Mouse (Mus musculus) lung, embryonic 15.5 days (tissue): ENCODE measurements around the gene Lrif1. TPM values are rescaled to one million over a fixed set of nuclear protein-coding genes. Genes with fewer than 3 reads are reported as not detected.
"Not testable (repeated sequence)": the region's sequence is repeated elsewhere in the genome, so short reads cannot be mapped to it uniquely, and the experiment has no call there.

Experiments used
- ATAC-seq: fragments of 200-750 bp; cut with Nextera tagmentation; 2 replicates; pipeline ENCODE4 v1.8.0; 2017; ENCODE audit warnings: moderate number of reproducible peaks, borderline replicate concordance; ENCODE audit not compliant: low FRiP score, low TSS enrichment; ENCODE audit errors: extremely low read depth
- H3K27ac ChIP-seq: fragments of 300-500 bp; sonication (generic); 2 replicates; pipeline ENCODE4 v1.5.1; 2015; ENCODE audit warnings: moderate library complexity, mild to moderate bottlenecking, inconsistent platforms
- H3K27me3 ChIP-seq: fragments of 300-500 bp; sonication (generic); 2 replicates; pipeline ENCODE4 v1.6.1; 2015; ENCODE audit warnings: inconsistent platforms
- H3K36me3 ChIP-seq: fragments of 300-500 bp; sonication (generic); 2 replicates; pipeline ENCODE4 v1.6.1; 2015; ENCODE audit warnings: inconsistent platforms
- H3K4me1 ChIP-seq: fragments of 300-500 bp; sonication (generic); 2 replicates; pipeline ENCODE4 v1.6.1; 2015; ENCODE audit warnings: inconsistent platforms
- H3K4me2 ChIP-seq: fragments of 300-500 bp; sonication (generic); 2 replicates; pipeline ENCODE4 v1.6.1; 2015; ENCODE audit warnings: inconsistent platforms, mild to moderate bottlenecking, moderate library complexity
- H3K4me3 ChIP-seq: fragments of 300-500 bp; sonication (generic); 2 replicates; pipeline ENCODE4 v1.5.1; 2015; ENCODE audit warnings: mild to moderate bottlenecking, inconsistent platforms
- H3K9ac ChIP-seq: fragments of 300-500 bp; sonication (generic); 2 replicates; pipeline ENCODE4 v1.6.1; 2015; ENCODE audit warnings: inconsistent platforms
- H3K9me3 ChIP-seq: fragments of 300-500 bp; sonication (generic); 2 replicates; pipeline ENCODE4 v1.6.1; 2016; ENCODE audit warnings: inconsistent platforms
- WGBS: fragments of 180-500 bp; shearing (Covaris S2); methylation state at CpG from one replicate; pipeline ENCODE4 v1.1.7; 2015; 5-methylcytosine and 5-hydroxymethylcytosine counted together
- polyA plus RNA-seq: library from polyadenylated mRNA; unstranded; fragments of >200 nt; fragmentation: Nextera tagmentation; extraction: Ambion mirVana; gene quantifications from 2 replicates; pipeline ENCODE4 v1.2.1, GENCODE M21; 2015

Gene Lrif1
- polyA plus RNA-seq: 15.3 and 16.9 TPM in 2 replicates

GRCm38 (mm10) chr3:106684830-106685229, at the start of gene Lrif1:
Gene Lrif1 (plus strand): TSS chr3:106684987.
- Histone ChIP-seq H3K4me1 (no peaks in the 10 kb centered on the region), H3K27ac (peak within 1 kb of the TSS; percentile 56; the same call in 1 of the 2 replicates)
- WGBS: under 1% methylated on average over 20 of the region's 20 CpGs

GRCm38 (mm10) chr3:106672811-106673210, 12.0 kb upstream of the Lrif1 start:
- WGBS: 64% methylated on average over 14 of the region's 14 CpGs
- not testable (repeated sequence) for H3K27me3 ChIP-seq, H3K4me3 ChIP-seq, H3K4me1 ChIP-seq, H3K36me3 ChIP-seq, H3K9ac ChIP-seq, H3K9me3 ChIP-seq, H3K4me2 ChIP-seq, H3K27ac ChIP-seq, ATAC-seq

More at GRCm38 (mm10) chr3:106684830-106685229, at the start of gene Lrif1:
- peak; percentile 94 for ATAC-seq
- H3K4me2 ChIP-seq: peak within 1 kb of the TSS; percentile 58
- peak within 1 kb of the TSS; percentile 48 for H3K9ac ChIP-seq
- no peaks in the 10 kb centered on the region for H3K27me3 ChIP-seq
- no peaks in the 10 kb centered on the region for H3K9me3 ChIP-seq
- no peaks in the 10 kb centered on the region for H3K36me3 ChIP-seq
- peak within 1 kb of the TSS; percentile 52 for H3K4me3 ChIP-seq

DNA sequence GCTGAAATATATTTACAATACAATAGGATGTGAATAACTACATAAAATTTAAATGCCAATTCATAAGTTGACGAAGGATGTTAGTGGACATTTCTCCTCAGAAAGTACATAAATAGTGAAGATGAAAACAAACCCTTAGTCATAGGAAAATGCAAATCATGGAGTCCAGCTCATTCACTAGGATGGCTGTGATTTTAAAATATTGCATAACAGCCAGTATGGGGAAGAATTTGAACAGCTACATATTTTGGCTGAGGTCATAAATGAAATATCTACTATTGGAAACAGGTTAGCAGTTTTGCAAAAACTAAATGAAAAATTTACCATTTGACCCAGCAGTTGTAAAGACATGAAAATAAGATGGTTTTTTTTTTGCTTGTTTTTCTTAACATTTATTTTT, 594 bp downstream of the Lrif1 start:
- no peak for ATAC-seq
- Histone ChIP-seq H3K4me1 (no peaks in the 10 kb centered on the region), H3K36me3 (no peaks in the 10 kb centered on the region), H3K9me3 (no peaks in the 10 kb centered on the region), H3K27ac (no peak overlapping the region), H3K4me3 (peak overlapping the region; percentile 52), H3K27me3 (no peaks in the 10 kb centered on the region), H3K9ac (no peak overlapping the region), H3K4me2 (peak overlapping the region; percentile 58)
- WGBS: 34% methylated on average over 1 of the region's 1 CpGs

DNA sequence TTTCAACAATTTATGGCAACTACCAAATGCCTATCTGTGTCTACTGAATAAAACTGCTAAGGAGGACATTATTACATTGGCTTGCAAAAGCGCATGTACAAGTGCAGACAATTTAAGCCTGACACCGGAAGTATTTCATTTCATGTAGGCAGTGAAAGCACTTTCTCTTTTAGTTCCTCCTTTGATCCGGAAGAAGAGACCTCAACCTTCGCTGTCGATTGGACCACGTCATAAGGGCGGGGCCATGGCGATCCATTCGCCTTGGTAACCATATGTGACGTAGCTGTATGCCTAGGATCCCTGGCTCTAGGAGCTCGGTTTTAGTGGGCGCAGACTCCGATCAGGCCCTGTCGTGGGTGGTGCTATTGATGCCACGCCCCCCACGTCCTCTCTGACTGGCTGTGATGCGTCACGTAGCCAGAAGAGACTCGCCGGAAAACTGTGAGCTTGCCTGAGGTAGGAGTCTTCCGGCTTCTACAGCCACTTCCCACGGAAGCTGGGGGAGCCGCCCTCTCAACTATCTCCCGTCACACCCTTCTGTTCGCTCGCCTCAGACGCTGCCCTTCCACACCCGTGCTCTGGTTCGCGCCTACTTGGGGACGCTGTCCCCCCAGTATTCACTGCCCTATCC, 36.7 kb downstream of the Lrif1 start:
- H3K4me2 ChIP-seq: peak overlapping the region; percentile 71
- H3K27ac ChIP-seq: peak overlapping the region; percentile 97
- H3K9me3 ChIP-seq: no peaks in the 10 kb centered on the region
- 2% methylated on average over 31 of the region's 31 CpGs for WGBS
- ATAC-seq: peak; percentile 100
- 0 out of 2 replicates have a peak, but pooled peaks cover 2% of the 10 kb centered on the region for H3K4me1 ChIP-seq
- peak overlapping the region; percentile 73 for H3K4me3 ChIP-seq
- peak overlapping the region; percentile 72 for H3K9ac ChIP-seq
- H3K36me3 ChIP-seq: no peaks in the 10 kb centered on the region
- H3K27me3 ChIP-seq: no peaks in the 10 kb centered on the region

- peak overlapping the region; percentile 71 for H3K4me2 ChIP-seq
- peak overlapping the region; percentile 97 for H3K27ac ChIP-seq
- 1% methylated on average over 33 of the region's 33 CpGs for WGBS
- H3K4me1 ChIP-seq: 0 out of 2 replicates have a peak, but pooled peaks cover 2% of the 10 kb centered on the region
- no peaks in the 10 kb centered on the region for H3K9me3 ChIP-seq
- H3K27me3 ChIP-seq: no peaks in the 10 kb centered on the region
- H3K4me3 ChIP-seq: peak overlapping the region; percentile 73
- H3K36me3 ChIP-seq: no peaks in the 10 kb centered on the region
- peak overlapping the region; percentile 72 for H3K9ac ChIP-seq
- peak; percentile 92 for ATAC-seq
These were observed 37.5 kb downstream of the Lrif1 start for GRCm38 (mm10) chr3:106722028-106722945.

GRCm38 (mm10) chr3:106755898-106756297, 71.1 kb downstream of the Lrif1 start:
- Histone ChIP-seq H3K9ac (no peak overlapping the region), H3K4me3 (no peak overlapping the region), H3K4me2 (no peak overlapping the region), H3K9me3 (no peaks in the 10 kb centered on the region), H3K27me3 (no peaks in the 10 kb centered on the region), H3K36me3 (no peaks in the 10 kb centered on the region), H3K4me1 (no peaks in the 10 kb centered on the region), H3K27ac (no peak overlapping the region)
- ATAC-seq: no peak
- 58% methylated on average over 1 of the region's 1 CpGs for WGBS

DNA sequence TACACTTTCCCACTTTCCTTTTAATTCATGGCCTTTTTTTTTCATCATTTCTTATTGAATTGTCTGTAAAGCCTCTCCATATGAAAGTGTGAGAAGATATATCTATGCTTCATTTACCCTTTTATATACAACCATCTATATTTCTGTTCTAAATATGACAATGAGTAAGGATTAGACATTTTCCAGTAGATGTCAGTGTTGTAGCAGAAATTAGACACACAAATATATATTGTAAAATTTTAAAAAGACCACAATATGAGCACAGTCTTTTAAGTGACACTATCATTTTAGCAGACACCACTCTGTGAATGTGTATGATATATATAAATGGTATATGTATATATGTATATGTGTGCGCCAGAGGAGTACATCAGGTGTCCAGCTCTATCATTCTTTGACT, 87.0 kb downstream of the Lrif1 start:
- H3K27ac ChIP-seq: no peak overlapping the region
- no peaks in the 10 kb centered on the region for H3K36me3 ChIP-seq
- WGBS: 74% methylated on average over 1 of the region's 1 CpGs
- no peaks in the 10 kb centered on the region for H3K27me3 ChIP-seq
- no peak overlapping the region for H3K9ac ChIP-seq
- no peaks in the 10 kb centered on the region for H3K4me1 ChIP-seq
- no peaks in the 10 kb centered on the region for H3K9me3 ChIP-seq
- no peak for ATAC-seq
- no peak overlapping the region for H3K4me3 ChIP-seq
- no peak overlapping the region for H3K4me2 ChIP-seq

DNA sequence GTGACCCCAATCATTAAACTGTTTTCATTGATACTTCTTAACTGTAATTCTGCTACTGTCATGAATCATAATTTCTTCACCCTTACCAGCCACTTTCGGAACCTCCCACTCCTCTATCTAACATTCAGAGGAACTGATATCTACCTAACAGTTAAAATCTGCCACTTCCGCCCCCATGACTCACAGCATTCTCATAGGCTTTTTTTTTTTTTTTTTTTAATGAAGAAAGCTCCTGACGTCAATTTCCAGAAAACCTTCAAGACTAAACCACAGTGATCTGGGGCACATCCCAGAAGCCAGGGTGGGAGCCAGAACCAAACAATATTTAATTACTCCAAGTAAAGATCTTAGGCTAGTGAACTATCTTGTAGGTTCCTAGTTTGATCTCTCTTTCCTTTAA, 100.3 kb downstream of the Lrif1 start:
- Histone ChIP-seq H3K27ac (no peak overlapping the region), H3K36me3 (no peaks in the 10 kb centered on the region), H3K4me1 (no peaks in the 10 kb centered on the region), H3K4me3 (no peak overlapping the region), H3K27me3 (no peaks in the 10 kb centered on the region), H3K4me2 (no peak overlapping the region), H3K9ac (no peak overlapping the region), H3K9me3 (no peaks in the 10 kb centered on the region)
- ATAC-seq: no peak
- 74% methylated on average over 3 of the region's 3 CpGs for WGBS

Other genes starting within 250 kb of the Lrif1 start
- 11.4 and 13.0 TPM in 2 replicates for gene Dennd2d, start 202.6 kb upstream of the Lrif1 start, polyA plus RNA-seq
- 72.5 and 78.0 TPM in 2 replicates for gene Dram2, start 137.2 kb upstream of the Lrif1 start, polyA plus RNA-seq
- 63.4 and 73.5 TPM in 2 replicates for gene Cept1, start 137.2 kb upstream of the Lrif1 start, polyA plus RNA-seq
- 7.2 and 9.1 TPM in 2 replicates for gene Cd53, start 105.2 kb downstream of the Lrif1 start, polyA plus RNA-seq
- gene Olfr266, start 141.3 kb downstream of the Lrif1 start, polyA plus RNA-seq: not detected in 2 replicates